Mouse (Mus musculus) ES-Bruce4 (cell line): ENCODE measurements around the gene Lct.

Experiments used
- CTCF ChIP-seq: IDR thresholded peaks from one replicate; pipeline ENCODE4 v1.8.1; 2011; ENCODE audit warnings: low read depth, low read length
- EP300 ChIP-seq: IDR thresholded peaks from 2 replicates; pipeline ENCODE4 v1.6.1; 2011; ENCODE audit warnings: low read depth, low read length; ENCODE audit not compliant: insufficient read depth
- POLR2A ChIP-seq: IDR thresholded peaks from one replicate; pipeline ENCODE4 v1.8.1; 2011; ENCODE audit warnings: low read length; ENCODE audit not compliant: insufficient read depth

GRCm38 (mm10) chr1:128293524-128293923 is 34.6 kb downstream of the Lct start:
- no peak for TF ChIP-seq CTCF
- TF ChIP-seq EP300 = no peak
- TF ChIP-seq POLR2A = no peak
